Mouse (Mus musculus) small intestine, adult 2 months (tissue): ENCODE measurements around the gene Ak3. TPM values are rescaled to one million over a fixed set of nuclear protein-coding genes. Genes with fewer than 3 reads are reported as not detected.

ENCODE experiments used
- H3K27ac ChIP-seq: fragments of 200-500 bp; 2 replicates; pipeline ENCODE4 v1.5.1; 2012; ENCODE audit warnings: low read depth, low read length, control low read depth, inconsistent platforms; ENCODE audit not compliant: insufficient read depth
- H3K27me3 ChIP-seq: fragments of 200-500 bp; 2 replicates; pipeline ENCODE4 v1.6.1; 2012; ENCODE audit warnings: mild to moderate bottlenecking, moderate library complexity, low read length, inconsistent platforms; ENCODE audit not compliant: control insufficient read depth, insufficient read depth
- H3K36me3 ChIP-seq: fragments of 200-500 bp; 2 replicates; pipeline ENCODE4 v1.6.1; 2012; ENCODE audit warnings: mild to moderate bottlenecking, low read length, control low read depth, inconsistent platforms; ENCODE audit not compliant: control insufficient read depth, insufficient read depth
- H3K4me1 ChIP-seq: fragments of 200-500 bp; 2 replicates; pipeline ENCODE4 v1.6.1; 2012; ENCODE audit warnings: low read length, inconsistent platforms, mixed read lengths; ENCODE audit not compliant: control insufficient read depth, insufficient read depth, insufficient read length
- H3K4me3 ChIP-seq: fragments of 200-500 bp; 2 replicates; pipeline ENCODE4 v1.5.1; 2012; ENCODE audit warnings: low read depth, mild to moderate bottlenecking, control low read depth, inconsistent platforms, low read length, moderate library complexity
- CTCF ChIP-seq: fragments of 200-500 bp; IDR thresholded peaks from 2 replicates; pipeline ENCODE4 v1.5.1; 2012; ENCODE audit warnings: low read depth, mild to moderate bottlenecking, control low read depth, inconsistent platforms, low read length, moderate library complexity, mixed read lengths; ENCODE audit not compliant: insufficient replicate concordance, insufficient read length; ENCODE audit errors: extremely low read depth
- POLR2A ChIP-seq: fragments of 200-500 bp; IDR thresholded peaks from 2 replicates; pipeline ENCODE4 v1.6.1; 2012; ENCODE audit warnings: low read depth, mild to moderate bottlenecking, control low read depth, inconsistent platforms, low read length, moderate library complexity
- WGBS: fragments of 180-500 bp; shearing (Covaris S2); methylation state at CpG from one replicate; pipeline ENCODE4 v1.1.7; 2018; 5-methylcytosine and 5-hydroxymethylcytosine counted together
- polyA plus RNA-seq: library from polyadenylated mRNA; depleted of rRNA; stranded (reverse); fragments of >200 nt; gene quantifications from 2 replicates; pipeline ENCODE4 v1.2.3, GENCODE M21; 2012; rRNA removed

Gene Ak3
- polyA plus RNA-seq = 96.9 and 124 TPM in 2 replicates

DNA sequence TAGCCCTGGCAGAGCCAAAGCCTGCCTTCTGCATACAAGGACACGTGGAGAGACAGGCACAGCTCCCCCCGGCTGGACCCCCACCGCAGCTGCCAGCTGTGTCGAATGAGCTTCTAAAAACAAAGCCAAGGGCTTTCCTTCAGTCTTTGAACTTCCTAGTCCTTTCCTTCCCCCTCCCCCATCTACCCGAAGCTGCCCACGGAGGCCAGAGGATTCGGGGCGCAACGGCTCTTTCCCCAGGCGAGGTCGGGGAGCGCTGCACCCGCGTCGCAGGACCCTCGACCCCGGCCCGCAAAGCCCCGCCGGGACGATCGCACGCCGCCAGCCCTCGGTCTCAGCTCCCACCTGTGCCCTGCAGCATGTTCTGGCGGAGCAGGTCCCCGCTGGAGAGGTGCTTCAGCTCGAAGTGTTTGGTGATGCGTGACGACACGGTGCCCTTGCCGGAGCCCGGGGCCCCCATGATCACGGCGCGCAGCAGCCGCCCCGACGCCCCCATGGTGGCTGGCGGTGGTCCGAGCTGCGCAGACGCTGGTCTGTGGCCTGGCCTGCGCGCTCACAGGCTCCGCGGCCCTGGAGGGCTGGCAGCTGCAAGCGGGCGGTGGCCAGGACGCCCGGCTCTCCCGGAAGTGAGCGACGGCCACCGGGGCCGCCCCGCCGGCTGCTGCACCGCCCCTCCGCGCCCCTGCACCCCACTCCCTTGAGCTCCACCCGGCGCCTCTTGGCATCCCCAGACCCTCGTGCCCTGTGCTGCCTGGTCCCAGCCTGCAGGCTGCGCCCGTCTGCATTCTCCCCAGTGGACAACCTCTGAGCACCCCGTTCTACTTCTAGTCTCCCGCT, at the start of gene Ak3:
TSS of gene Ak3 (minus strand) at position 628 of the 837 bp plus-strand sequence.
- TF ChIP-seq POLR2A (peak; percentile 78; the same call in 1 of the 2 replicates), CTCF (no peak)
- no peaks in the 10 kb centered on the region for H3K36me3 ChIP-seq
- under 1% methylated on average over 68 of the region's 68 CpGs for WGBS
- H3K4me3 ChIP-seq = peak within 1 kb of the TSS; percentile 99
- H3K27ac ChIP-seq = peak within 1 kb of the TSS; percentile 90
- peaks cover 8% of the 10 kb centered on the region; the same call in 1 of the 2 replicates for H3K4me1 ChIP-seq
- H3K27me3 ChIP-seq = no peaks in the 10 kb centered on the region

DNA sequence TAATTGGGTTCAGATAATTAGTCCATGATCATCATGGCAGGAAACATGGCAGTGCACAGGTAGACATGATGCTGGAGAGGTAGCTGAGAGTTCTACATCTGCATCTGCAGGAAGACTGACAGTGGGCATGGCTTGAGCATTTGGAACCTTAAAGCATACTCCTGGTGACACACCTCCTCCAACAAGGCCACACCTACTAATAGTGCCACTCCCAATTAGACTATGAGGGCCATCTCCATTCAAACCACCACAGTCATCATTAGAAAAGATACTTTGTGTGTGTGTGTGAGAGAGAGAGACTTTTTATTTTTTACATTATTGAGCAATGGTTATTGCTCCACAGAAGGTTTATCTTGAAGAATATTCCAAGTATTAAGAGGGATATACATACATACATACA, 44.4 kb upstream of the Ak3 start:
- no peak overlapping the region for H3K27ac ChIP-seq
- no peaks in the 10 kb centered on the region for H3K27me3 ChIP-seq

DNA sequence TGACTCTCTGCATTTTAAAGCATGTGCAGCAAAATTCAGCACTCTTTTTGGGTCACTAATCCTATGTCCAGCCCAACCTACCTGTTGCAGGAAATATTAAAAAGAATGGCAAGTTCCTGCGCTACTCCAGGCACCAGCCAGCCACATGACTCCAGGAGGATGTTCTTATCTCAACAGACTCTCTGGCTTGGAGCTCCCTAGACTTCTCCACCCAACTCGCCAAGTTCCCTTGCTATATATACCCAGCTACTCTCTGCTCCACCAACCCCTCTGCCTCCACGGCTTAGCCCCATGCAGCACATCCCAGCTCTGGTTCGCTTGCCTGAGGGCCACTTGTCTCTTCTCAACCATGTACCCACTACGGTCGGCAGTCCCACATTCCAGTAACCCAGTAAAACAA, 40.9 kb upstream of the Ak3 start:
- TF ChIP-seq CTCF = no peak
- no peak for TF ChIP-seq POLR2A
- Histone ChIP-seq H3K27me3 (no peaks in the 10 kb centered on the region), H3K4me3 (no peak overlapping the region), H3K27ac (no peak overlapping the region), H3K36me3 (no peaks in the 10 kb centered on the region), H3K4me1 (no peaks in the 10 kb centered on the region)
- WGBS = 81% methylated on average over 6 of the region's 6 CpGs

More for the DNA sequence above, 44.4 kb upstream of the Ak3 start:
- Histone ChIP-seq H3K4me1 (no peaks in the 10 kb centered on the region), H3K36me3 (no peaks in the 10 kb centered on the region), H3K4me3 (no peak overlapping the region)
- TF ChIP-seq POLR2A (no peak), CTCF (no peak)

DNA sequence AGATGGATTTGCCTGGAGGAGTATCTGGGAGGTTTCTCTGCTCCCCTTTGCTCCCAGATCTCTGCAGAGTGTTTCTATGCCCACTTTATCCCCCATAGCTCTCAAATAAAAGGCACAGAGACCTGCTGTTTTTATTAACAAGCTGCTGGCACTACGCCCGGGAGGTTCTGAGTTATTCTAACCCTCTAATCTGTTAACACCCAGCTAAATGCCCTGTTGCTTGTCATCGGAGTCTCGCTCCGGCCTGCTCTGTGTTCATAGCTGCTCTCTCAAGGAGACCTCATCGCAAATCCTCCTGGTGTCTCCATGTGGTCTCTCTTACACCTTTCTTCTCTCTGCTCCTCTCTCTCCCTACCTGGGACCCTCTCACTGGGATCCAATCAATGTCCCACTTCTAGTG, 27.0 kb upstream of the Ak3 start:
- H3K36me3 ChIP-seq = no peaks in the 10 kb centered on the region
- no peak overlapping the region for H3K27ac ChIP-seq
- H3K4me3 ChIP-seq = no peak overlapping the region
- H3K27me3 ChIP-seq = no peaks in the 10 kb centered on the region
- H3K4me1 ChIP-seq = no peaks in the 10 kb centered on the region
- no peak for TF ChIP-seq POLR2A
- no peak for TF ChIP-seq CTCF
- 49% methylated on average over 6 of the region's 6 CpGs for WGBS

DNA sequence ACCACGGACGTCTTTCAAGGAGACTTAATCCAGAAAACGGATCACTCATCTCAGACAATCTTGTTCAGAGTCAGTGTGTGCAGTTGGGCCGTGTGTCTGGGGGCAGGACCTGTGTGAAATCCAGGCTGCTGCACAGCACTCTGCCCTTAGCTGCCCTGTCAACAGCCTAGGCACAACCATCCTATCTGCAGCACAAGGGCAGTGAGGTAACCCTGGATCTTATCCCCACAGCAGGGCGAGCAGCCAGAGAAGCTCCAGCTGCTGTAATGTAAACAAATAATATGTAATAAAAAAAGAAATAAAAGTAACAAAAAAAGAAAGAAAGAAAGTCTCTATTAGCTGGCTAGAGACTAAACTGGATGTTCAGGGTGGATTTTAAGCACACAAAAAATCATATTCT, 21.4 kb upstream of the Ak3 start:
- Histone ChIP-seq H3K4me3 (peak overlapping the region; percentile 3; the same call in 1 of the 2 replicates), H3K27me3 (no peaks in the 10 kb centered on the region), H3K4me1 (peaks cover 21% of the 10 kb centered on the region), H3K36me3 (no peaks in the 10 kb centered on the region), H3K27ac (no peak overlapping the region)
- 42% methylated on average over 5 of the region's 5 CpGs for WGBS
- no peak for TF ChIP-seq POLR2A
- TF ChIP-seq CTCF = no peak

DNA sequence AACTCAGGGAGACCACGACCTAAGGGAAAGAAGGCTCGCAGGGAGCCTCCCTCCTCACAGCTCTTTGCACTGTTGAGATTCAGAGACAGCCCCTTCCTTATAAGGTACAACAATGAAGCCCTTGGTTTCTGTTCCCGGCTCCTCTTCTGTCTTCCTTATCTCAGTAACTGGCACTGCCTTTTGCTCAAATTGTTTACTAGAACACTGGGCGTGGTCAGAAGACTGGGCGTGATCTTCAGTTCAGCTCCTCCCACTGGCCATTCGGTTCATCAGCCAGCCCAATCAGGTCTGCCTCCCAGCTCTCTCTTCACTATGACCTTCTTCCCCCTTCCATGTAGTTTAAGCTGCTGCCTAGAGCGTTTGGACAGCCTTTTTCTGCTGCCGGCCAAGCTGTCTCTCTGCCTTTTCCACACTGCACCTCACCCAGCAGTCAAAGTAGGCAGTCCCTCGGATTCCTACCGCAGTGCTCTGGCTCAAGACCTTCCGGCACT, 19.3 kb upstream of the Ak3 start:
- H3K27me3 ChIP-seq = no peaks in the 10 kb centered on the region
- peak overlapping the region; percentile 96 for H3K27ac ChIP-seq
- peaks cover 21% of the 10 kb centered on the region for H3K4me1 ChIP-seq
- peak overlapping the region; percentile 55 for H3K4me3 ChIP-seq
- H3K36me3 ChIP-seq = no peaks in the 10 kb centered on the region
- peak; percentile 93; the same call in 1 of the 2 replicates for TF ChIP-seq POLR2A
- TF ChIP-seq CTCF = no peak
- 5% methylated on average over 11 of the region's 11 CpGs for WGBS

DNA sequence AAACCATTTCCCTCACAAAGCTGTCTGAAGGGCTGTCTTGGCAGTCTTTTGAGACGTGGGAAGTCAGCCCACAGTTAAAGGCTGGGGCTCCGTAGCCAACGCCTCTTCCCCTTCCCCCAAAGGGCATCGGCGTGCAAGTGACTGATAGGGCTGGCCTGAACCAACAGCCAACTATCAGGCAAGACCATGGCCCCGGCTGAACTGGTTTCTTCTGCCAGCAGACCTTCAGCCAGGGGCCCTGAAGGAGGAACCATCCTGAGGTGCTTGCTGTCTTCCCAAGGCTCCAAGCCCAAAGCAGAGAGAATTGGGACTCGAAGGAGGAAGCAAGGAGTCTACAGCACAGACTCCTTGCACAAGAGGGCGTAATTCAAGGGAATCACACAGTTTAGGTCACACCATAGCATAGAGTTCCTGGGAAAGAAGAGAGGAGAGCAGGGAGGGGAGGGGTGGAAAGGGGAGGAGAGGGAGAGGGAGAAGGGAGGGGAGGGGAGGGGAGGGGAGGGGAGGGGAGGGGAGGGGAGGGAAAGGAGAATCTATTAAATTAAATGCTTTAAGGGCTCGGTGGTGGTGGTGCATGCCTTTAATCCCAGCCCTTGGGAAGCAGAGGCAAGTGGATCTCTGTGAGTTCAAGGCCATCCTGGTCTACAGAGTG, 16.8 kb upstream of the Ak3 start:
- WGBS = 9% methylated on average over 9 of the region's 9 CpGs
- Histone ChIP-seq H3K36me3 (no peaks in the 10 kb centered on the region), H3K27me3 (no peaks in the 10 kb centered on the region), H3K27ac (peak overlapping the region; percentile 99), H3K4me1 (peaks cover 22% of the 10 kb centered on the region), H3K4me3 (peak overlapping the region; percentile 54)
- TF ChIP-seq CTCF (no peak), POLR2A (no peak)
